Mouse (Mus musculus) large intestine, adult 2 months (tissue): ENCODE measurements around the gene Homez. TPM values are rescaled to one million over a fixed set of nuclear protein-coding genes. Genes with fewer than 3 reads are reported as not detected.

Experiments used
- DNase-seq: peaks from one replicate; pipeline ENCODE4 v3.0.0-alpha.2; 2012; ENCODE audit warnings: low read depth, low spot score
- WGBS: fragments of 180-500 bp; shearing (Covaris S2); methylation state at CpG from one replicate; pipeline ENCODE4 v1.1.7; 2018; 5-methylcytosine and 5-hydroxymethylcytosine counted together
- polyA plus RNA-seq: library from polyadenylated mRNA; depleted of rRNA; stranded (reverse); fragments of >200 nt; gene quantifications from 2 replicates; pipeline ENCODE4 v1.2.3, GENCODE M21; 2012; rRNA removed

Homez gene
- polyA plus RNA-seq: 2.5 and 3.4 TPM in 2 replicates

GRCm38 (mm10) chr14:54870861-54871260, at the start of gene Homez:
Gene Homez, minus strand, starts transcription at chr14:54870961.
- 94% methylated on average over 5 of the region's 5 CpGs for WGBS
- DNase-seq: no peak

- WGBS: 77% methylated on average over 16 of the region's 16 CpGs
- DNase-seq: no peak
Observed at GRCm38 (mm10) chr14:54920076-54920685, 49.4 kb upstream of the Homez start.

GRCm38 (mm10) chr14:54913343-54913742, 42.6 kb upstream of the Homez start:
- DNase-seq: no peak
- WGBS: 23% methylated on average over 10 of the region's 10 CpGs

- under 1% methylated on average over 28 of the region's 28 CpGs for WGBS
- DNase-seq: no peak
Observed at GRCm38 (mm10) chr14:54912886-54913285, 42.1 kb upstream of the Homez start, which contains the start of gene Slc22a17. Gene Slc22a17, minus strand, starts transcription at chr14:54913132.

GRCm38 (mm10) chr14:54912109-54912850, 41.5 kb upstream of the Homez start:
- DNase-seq: no peak
- 4% methylated on average over 67 of the region's 69 CpGs for WGBS

- WGBS: 80% methylated on average over 7 of the region's 7 CpGs
- no peak for DNase-seq
Observed at GRCm38 (mm10) chr14:54908682-54909081, 37.9 kb upstream of the Homez start.

GRCm38 (mm10) chr14:54903641-54904040, 32.9 kb upstream of the Homez start:
- WGBS: 75% methylated on average over 4 of the region's 4 CpGs
- no peak for DNase-seq

GRCm38 (mm10) chr14:54900383-54900782, 29.6 kb upstream of the Homez start:
- under 1% methylated on average over 3 of the region's 3 CpGs for WGBS
- DNase-seq: no peak

- 42% methylated on average over 2 of the region's 2 CpGs for WGBS
- no peak for DNase-seq
Observed at GRCm38 (mm10) chr14:54897445-54897844, 26.7 kb upstream of the Homez start.

- DNase-seq: no peak
Observed at GRCm38 (mm10) chr14:54894296-54895151, 23.8 kb upstream of the Homez start.

GRCm38 (mm10) chr14:54893651-54894181, 23.0 kb upstream of the Homez start:
- WGBS: under 1% methylated on average over 38 of the region's 38 CpGs
- peak; percentile 99 for DNase-seq

More at GRCm38 (mm10) chr14:54894296-54895151, 23.8 kb upstream of the Homez start:
- WGBS: under 1% methylated on average over 54 of the region's 54 CpGs

- WGBS: 93% methylated on average over 3 of the region's 3 CpGs
- no peak for DNase-seq
Observed at GRCm38 (mm10) chr14:54892200-54892599, 21.4 kb upstream of the Homez start, which contains the start of gene Pabpn1. Gene Pabpn1, plus strand, starts transcription at chr14:54892500.

GRCm38 (mm10) chr14:54885309-54885708, 14.5 kb upstream of the Homez start:
- 85% methylated on average over 11 of the region's 11 CpGs for WGBS
- no peak for DNase-seq

GRCm38 (mm10) chr14:54884022-54884712, 13.4 kb upstream of the Homez start:
- 16% methylated on average over 21 of the region's 21 CpGs for WGBS
- DNase-seq: no peak

- WGBS: under 1% methylated on average over 27 of the region's 27 CpGs
Observed at GRCm38 (mm10) chr14:54883154-54884021, 12.6 kb upstream of the Homez start, which contains the start of the genes Bcl2l2 and Gm20521. Gene Bcl2l2, plus strand, starts transcription at chr14:54883377. Gene Gm20521, plus strand, starts transcription at chr14:54883441.

GRCm38 (mm10) chr14:54877048-54877715, 6.4 kb upstream of the Homez start, which contains the start of gene Ppp1r3e:
Gene Ppp1r3e, minus strand, starts transcription at chr14:54877550.
- DNase-seq: no peak
- 1% methylated on average over 61 of the region's 61 CpGs for whole genome bisulfite sequencing

More at GRCm38 (mm10) chr14:54883154-54884021, 12.6 kb upstream of the Homez start, which contains the start of the genes Bcl2l2 and Gm20521:
- peak; percentile 67 for DNase-seq

GRCm38 (mm10) chr14:54876539-54877047, 5.8 kb upstream of the Homez start:
- DNase-seq: no peak
- under 1% methylated on average over 71 of the region's 72 CpGs for whole genome bisulfite sequencing
